ENCODE assay signal across 11 mouse cellular contexts in the genomic region with DNA sequence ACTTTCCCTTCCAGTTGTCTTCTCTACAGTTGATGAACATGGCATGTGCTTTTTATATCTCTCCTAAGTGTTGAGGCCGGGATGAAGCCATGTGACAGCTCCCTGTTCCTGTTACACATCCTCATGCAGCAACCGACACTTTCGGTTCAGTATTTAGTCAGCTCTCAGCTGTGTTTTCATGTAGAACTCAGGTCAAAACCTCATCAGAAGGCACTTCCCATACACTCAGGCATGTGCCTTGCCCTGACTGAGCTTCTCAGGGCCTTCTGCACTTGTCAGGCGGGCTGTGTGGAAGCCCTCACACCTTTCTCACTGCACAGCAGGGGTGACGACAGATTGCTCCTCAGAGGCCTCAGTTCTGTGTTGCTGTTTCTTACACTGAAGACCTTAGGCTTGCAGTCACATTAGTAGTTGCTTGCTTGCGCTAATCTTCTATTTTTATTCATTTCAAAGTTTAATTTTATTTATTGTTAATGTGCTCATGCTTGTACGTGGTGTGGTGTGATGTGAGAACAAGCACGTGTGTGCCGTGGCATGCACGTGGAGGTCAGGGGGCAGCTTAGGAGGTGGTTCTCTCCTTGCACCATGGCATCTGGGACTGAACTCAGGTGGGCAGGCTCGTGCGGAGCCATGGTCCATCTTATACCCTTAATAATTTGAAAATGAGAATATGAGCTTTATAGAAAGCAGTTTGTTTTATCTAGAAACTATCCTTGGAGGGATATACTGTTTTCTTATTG. TPM values are rescaled to one million over a fixed set of nuclear protein-coding genes. Genes with fewer than 3 reads are reported as not detected.
DNase-seq lines count a peak whose midpoint lies in the region; ATAC-seq and TF ChIP-seq lines count a peak whose summit lies in the region.
"Had no signal": no experiment of that assay in that cellular context is flagged by ENCODE, and none has a peak within 500 bp of the region (broad histone marks: within the 10 kb centered on the region; RNA-seq: fewer than 3 reads in every experiment).

No protein-coding gene starts in this region.

- DNase-seq in embryo, embryonic 9.5 days (ENCODE audit: extremely low spot score) = peak; percentile 6
- no peak for DNase-seq in embryo, embryonic 10 days (ENCODE audit: low spot score)
- DNase-seq in left cerebral cortex, adult 2 months (ENCODE audit: extremely low spot score in 1 of 2, low spot score in 2 of 2) = no peak
- DNase-seq: cerebellum, postnatal 25 days; retina, postnatal 1 day had no signal

- no peaks in the 10 kb centered on the region for H3K27me3 ChIP-seq in liver, embryonic 15.5 days
- H3K27me3 ChIP-seq in liver, embryonic 12.5 days (replicated peaks) = no peaks in the 10 kb centered on the region
- no peaks in the 10 kb centered on the region for H3K27me3 ChIP-seq in heart, embryonic 11.5 days (ENCODE audit: control insufficient read depth, insufficient read depth, low read length)
- H3K27me3 ChIP-seq: Patski had no signal

- H3K4me2 ChIP-seq in liver, embryonic 15.5 days = no peak overlapping the region
- H3K4me2 ChIP-seq in liver, embryonic 12.5 days = no peak overlapping the region
- H3K4me2 ChIP-seq in heart, embryonic 11.5 days = peak overlapping the region; percentile 39

- intact Hi-C loops in left cerebral cortex, adult 2 months (cut with DNase I) = no loop called here

- H3K9ac ChIP-seq in liver, embryonic 15.5 days = no peak overlapping the region
- no peak overlapping the region for H3K9ac ChIP-seq in liver, embryonic 12.5 days
- H3K9ac ChIP-seq in heart, embryonic 11.5 days (ENCODE audit: low read depth, low read length) = no peak overlapping the region

- ATAC-seq in liver, embryonic 15.5 days (ENCODE audit: insufficient read depth) = 0 out of 2 replicates have a peak, but pooled peaks have one; percentile 15
- no peak for ATAC-seq in liver, embryonic 12.5 days
- peak; percentile 71; the same call in 1 of the 2 replicates for ATAC-seq in heart, embryonic 11.5 days (replicated peaks; ENCODE audit: insufficient number of reproducible peaks, low FRiP score, low TSS enrichment)
- ATAC-seq in neutrophil, adult 5-6 weeks (ENCODE audit: extremely low read depth, insufficient number of reproducible peaks, low FRiP score, poor library complexity, severe bottlenecking) = peak; percentile 53
- no peak for ATAC-seq in cerebellum, adult (ENCODE audit: insufficient number of reproducible peaks, low FRiP score, low TSS enrichment)
- ATAC-seq: Patski had no signal

- TF ChIP-seq CTCF in left cerebral cortex, adult 2 months (IDR thresholded peaks at IDR 0.05) = no peak

- no peak overlapping the region for H3K27ac ChIP-seq in liver, embryonic 15.5 days (replicated peaks)
- no peak overlapping the region for H3K27ac ChIP-seq in liver, embryonic 12.5 days
- H3K27ac ChIP-seq in heart, embryonic 11.5 days (ENCODE audit: low read depth, low read length) = peak overlapping the region; percentile 57
- H3K27ac ChIP-seq in left cerebral cortex, adult 2 months = no peak overlapping the region; the same call in 1 of the 2 replicates

- H3K4me1 ChIP-seq in liver, embryonic 15.5 days (replicated peaks) = peaks cover 12% of the 10 kb centered on the region; the same call in 1 of the 2 replicates
- peaks cover 5% of the 10 kb centered on the region; the same call in 1 of the 2 replicates for H3K4me1 ChIP-seq in liver, embryonic 12.5 days
- H3K4me1 ChIP-seq in heart, embryonic 11.5 days (ENCODE audit: control insufficient read depth, insufficient read depth, low read length) = peaks cover 11% of the 10 kb centered on the region

- H3K36me3 ChIP-seq in liver, embryonic 15.5 days (replicated peaks) = no peaks in the 10 kb centered on the region
- H3K36me3 ChIP-seq in liver, embryonic 12.5 days = no peaks in the 10 kb centered on the region
- no peaks in the 10 kb centered on the region for H3K36me3 ChIP-seq in heart, embryonic 11.5 days (ENCODE audit: control insufficient read depth, insufficient read depth, low read length)

- 61% methylated on average over 12 of the region's 12 CpGs for WGBS in liver, embryonic 15.5 days (ENCODE audit: insufficient replicate concordance)
- WGBS in liver, embryonic 12.5 days (ENCODE audit: insufficient replicate concordance) = 67% methylated on average over 12 of the region's 12 CpGs
- 29% methylated on average over 12 of the region's 12 CpGs for WGBS in heart, embryonic 11.5 days (ENCODE audit: insufficient replicate concordance)

- no peak overlapping the region for H3K4me3 ChIP-seq in liver, embryonic 15.5 days (replicated peaks)
- H3K4me3 ChIP-seq in liver, embryonic 12.5 days = no peak overlapping the region
- H3K4me3 ChIP-seq in heart, embryonic 11.5 days (ENCODE audit: low read depth, low read length) = no peak overlapping the region
- H3K4me3 ChIP-seq in left cerebral cortex, adult 2 months = no peak overlapping the region

- no peaks in the 10 kb centered on the region for H3K9me3 ChIP-seq in liver, embryonic 15.5 days (replicated peaks)
- H3K9me3 ChIP-seq in liver, embryonic 12.5 days (replicated peaks) = no peaks in the 10 kb centered on the region
- H3K9me3 ChIP-seq in heart, embryonic 11.5 days (replicated peaks; ENCODE audit: control insufficient read depth, low read length) = no peaks in the 10 kb centered on the region

RNA-seq across cellular contexts. Expression of a gene that starts 30.5 kb away (rescaled TPM):
- polyA plus RNA-seq in liver, embryonic 15.5 days (2015; fragmentation: Nextera tagmentation; extraction: Ambion mirVana) = 0.40 and 0.51 TPM in 2 replicates
- polyA plus RNA-seq in liver, embryonic 12.5 days (2016; fragmentation: Nextera tagmentation; extraction: Ambion mirVana) = 0.56 and 0.80 TPM in 2 replicates
- 3.5 and 3.7 TPM in 2 replicates for polyA plus RNA-seq in heart, embryonic 11.5 days (2014; fragmentation: Nextera tagmentation; extraction: Ambion mirVana)
- 0.23 and 0.49 TPM in 2 replicates for total RNA-seq in neutrophil, adult 5-6 weeks (2017)
- total RNA-seq in left cerebral cortex, adult 2 months (2021) = 100 to 1,000 TPM; 450 to 496 TPM

Comparison
In these comparisons a context has a peak if more than half of its experiments do, and no peak if none do; other contexts are left out.
1. ATAC-seq: peak in liver, embryonic 15.5 days (single experiment), heart, embryonic 11.5 days (single experiment) and neutrophil, adult 5-6 weeks (single experiment); none in liver, embryonic 12.5 days (single experiment) and cerebellum, adult (single experiment).